Mouse (Mus musculus): Measurements from ENCODE around the gene Shmt2.

GRCm38 (mm10) chr10:127570937-127571641 is 48.8 kb upstream of the Shmt2 start:
- TF ChIP-seq CTCF (IDR thresholded peaks at IDR 0.05; ENCODE audit: low read depth) (no peak), EP300 (IDR thresholded peaks at IDR 0.05; ENCODE audit: low read depth) (no peak)
